Mouse (Mus musculus) right cerebral cortex, postnatal 4 days (tissue): Measurements from ENCODE around the gene Ror1.

Source experiments
- DNase-seq: peaks from one replicate; pipeline ENCODE4 v3.0.0-alpha.2; 2022

Ror1 gene

GRCm38 (mm10) chr4:100401581-100402470 lies 306.2 kb downstream of the Ror1 start:
- no peak for DNase-seq

DNA sequence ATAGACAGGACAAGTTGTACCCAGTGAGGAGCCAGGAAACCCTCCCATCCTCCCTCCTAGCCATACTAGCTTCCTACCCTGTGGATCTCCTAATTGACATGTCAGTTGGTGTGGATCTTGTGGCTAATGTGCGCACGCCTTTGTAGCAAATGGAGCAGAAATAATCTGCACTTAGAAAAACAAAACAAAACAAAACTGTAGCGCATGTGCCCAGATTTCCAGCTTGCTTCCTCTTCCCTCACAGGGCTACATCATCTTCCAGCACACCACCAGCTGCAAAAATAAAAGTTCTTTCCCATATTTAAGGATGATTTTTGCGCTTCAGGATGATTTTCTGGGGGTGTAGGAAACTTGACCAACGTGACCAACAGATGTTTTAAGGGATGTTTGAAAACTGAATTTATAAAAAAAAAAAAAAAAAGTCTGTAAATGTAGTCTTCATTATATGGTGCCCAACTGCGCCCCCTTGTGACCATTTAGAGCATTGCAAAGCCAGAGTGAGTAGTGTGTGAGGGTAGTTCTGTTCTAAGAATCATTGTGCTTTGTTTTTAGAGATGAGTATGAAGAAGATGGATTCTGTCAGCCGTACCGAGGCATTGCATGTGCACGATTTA lies 311.8 kb downstream of the Ror1 start:
- peak; percentile 82 for DNase-seq

- DNase-seq, result no peak
Observed at GRCm38 (mm10) chr4:100409521-100409920, 313.9 kb downstream of the Ror1 start.

DNA sequence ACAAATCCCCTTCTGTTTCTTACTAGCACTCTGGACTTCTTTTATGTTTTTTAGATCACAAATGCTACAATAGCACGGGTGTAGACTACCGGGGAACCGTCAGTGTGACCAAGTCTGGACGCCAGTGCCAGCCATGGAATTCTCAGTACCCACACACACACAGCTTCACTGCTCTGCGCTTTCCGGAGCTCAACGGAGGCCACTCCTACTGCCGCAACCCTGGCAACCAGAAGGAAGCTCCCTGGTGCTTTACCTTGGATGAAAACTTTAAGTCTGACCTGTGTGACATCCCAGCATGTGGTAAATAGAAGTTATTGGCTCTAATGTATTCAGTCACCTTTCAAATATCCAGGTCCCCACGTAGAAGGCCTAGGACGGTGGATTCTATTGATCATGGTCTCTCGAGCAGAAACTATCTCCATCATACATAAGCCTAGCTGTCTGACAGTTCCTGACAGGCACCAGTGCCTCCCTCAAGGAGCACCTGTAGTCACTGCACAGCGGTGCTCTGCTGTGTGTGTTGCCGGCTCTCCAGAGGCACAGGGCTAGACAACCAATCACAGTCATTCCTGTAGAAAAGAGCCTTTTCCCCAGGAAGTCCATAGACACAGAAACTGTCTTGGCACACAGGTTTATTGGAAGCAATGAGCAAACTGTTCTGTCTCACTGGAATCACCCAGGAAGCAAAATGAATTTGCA lies 316.4 kb downstream of the Ror1 start:
- DNase-seq, result no peak

DNA sequence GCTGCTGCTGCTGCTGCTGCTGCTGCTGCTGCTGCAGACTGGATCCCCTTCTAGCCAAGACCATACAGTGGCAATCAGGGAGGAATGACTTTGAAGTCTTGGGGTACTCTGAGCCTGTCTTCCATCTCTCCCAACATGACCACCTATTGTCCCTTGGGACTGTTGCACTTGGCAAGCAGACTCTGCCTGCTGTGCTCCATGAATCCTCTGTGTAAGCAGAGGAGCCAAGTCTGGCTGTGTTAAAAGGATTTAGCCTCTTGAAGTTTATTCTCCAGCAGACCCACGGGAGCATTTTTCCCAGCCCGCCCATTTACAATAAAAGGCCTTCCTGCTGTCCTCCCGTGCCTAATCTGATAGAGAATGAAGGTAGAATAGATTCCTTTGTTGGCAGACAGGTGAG lies 327.2 kb downstream of the Ror1 start:
- DNase-seq, result no peak

DNA sequence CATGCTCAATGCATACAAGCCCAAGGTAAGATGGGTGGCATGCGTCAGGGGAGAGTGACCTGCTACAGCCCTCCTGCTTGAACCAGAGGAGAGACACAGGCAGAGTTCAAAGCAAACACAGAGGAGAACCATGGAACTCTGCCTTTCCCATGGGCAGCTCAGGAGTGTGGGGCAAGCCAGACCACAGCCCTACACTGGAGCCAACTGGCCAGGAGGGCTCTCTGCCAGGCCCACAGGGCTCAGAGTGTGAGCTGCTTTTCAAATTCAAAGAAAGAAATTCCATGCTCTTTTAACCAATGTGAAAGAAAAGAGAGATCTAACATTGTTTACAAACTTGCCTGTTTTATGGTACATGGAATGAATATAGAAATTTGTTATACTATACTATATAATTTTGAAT lies 330.5 kb downstream of the Ror1 start:
- no peak for DNase-seq

- DNase-seq, result no peak
Observed at GRCm38 (mm10) chr4:100429371-100429900, 333.8 kb downstream of the Ror1 start.

GRCm38 (mm10) chr4:100435281-100436168 lies 339.9 kb downstream of the Ror1 start:
- no peak for DNase-seq

DNA sequence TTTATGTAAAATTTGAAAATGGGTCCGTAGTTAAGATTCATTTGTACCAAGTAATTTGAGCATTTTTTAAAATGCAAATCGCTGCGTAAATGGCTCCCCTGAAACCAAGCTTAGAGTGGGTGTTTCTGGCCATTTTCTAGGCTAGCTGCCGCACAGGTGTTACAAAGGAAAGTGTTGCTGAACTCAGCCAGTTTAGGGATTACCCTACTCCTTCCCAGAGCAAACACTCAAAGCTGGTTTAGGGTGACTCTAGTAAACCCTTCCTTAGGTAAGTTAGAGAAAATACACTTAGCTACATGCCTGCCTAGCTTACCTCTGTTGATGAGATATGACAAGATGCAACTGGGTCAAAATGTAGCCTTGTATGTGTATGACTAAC lies 340.6 kb downstream of the Ror1 start:
- DNase-seq, result no peak

- no peak for DNase-seq
Observed at GRCm38 (mm10) chr4:100446897-100447296, 351.3 kb downstream of the Ror1 start.

DNA sequence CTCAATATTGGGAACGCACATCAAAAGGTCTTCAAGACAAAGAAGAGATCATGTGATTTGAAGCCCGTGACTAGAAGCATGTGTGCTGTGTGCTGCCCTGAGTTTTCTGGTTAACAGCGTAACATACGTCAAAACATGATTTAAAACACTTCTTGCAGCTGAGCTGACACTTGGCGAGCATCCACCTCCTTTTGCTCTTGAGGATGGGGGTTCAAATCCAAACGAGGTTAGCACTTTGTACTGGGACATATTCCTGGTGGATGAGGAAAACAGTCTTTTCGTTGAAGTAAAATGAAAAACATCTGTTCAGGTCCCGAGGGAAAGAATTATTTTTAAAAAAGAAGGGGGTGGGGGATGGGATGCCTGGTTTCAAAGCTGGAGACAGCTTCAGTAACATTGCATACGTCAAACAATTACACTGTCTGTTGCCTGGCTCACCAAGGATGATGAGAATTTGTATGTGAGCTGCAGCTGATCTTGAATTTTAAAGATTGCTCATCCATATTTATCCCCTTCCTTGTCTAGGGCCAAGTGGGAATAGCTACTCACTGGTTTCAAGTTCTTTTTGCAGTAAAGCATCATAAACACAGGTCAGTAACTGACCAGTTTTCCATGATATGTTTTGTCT lies 367.0 kb downstream of the Ror1 start:
- DNase-seq, result no peak

- DNase-seq, result peak; percentile 40
Observed at GRCm38 (mm10) chr4:100478592-100479321, 383.2 kb downstream of the Ror1 start, which contains the start of gene Ube2u. Gene Ube2u (plus strand): TSS chr4:100478849.

DNA sequence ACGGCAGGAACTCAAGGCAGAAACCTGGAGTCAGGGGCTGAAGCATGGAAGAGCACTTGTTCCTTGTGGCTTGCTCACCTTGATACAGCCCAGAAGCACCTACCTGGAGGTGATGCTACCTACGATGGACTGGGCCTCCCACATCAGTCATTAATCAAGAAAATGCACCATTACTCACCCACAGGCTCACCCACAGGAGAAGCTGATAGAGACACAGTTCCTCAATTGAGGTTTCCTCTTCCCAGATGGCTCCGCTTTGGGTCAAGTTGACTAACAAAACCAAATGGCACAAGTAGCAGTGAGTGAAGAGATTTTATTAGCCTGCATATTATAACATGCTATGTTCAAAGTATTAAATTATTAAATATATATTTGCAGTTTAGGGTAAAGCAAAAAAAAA lies 392.9 kb downstream of the Ror1 start:
- no peak for DNase-seq
